Mouse (Mus musculus) bone marrow, adult 2 months (tissue): ENCODE results near the gene Hist2h3b. TPM values are rescaled to one million over a fixed set of nuclear protein-coding genes. Genes with fewer than 3 reads are reported as not detected.
A peak's percentile ranks its signal among the peaks of the same experiment; 100 is the strongest.
"Not testable (repeated sequence)": the region's sequence is repeated elsewhere in the genome, so short reads cannot be mapped to it uniquely, and the experiment has no call there.

Experiments used
- H3K27ac ChIP-seq: fragments of 200-500 bp; 2 replicates; pipeline ENCODE4 v1.5.1; 2012; ENCODE audit warnings: low read depth, mild to moderate bottlenecking, control low read depth, inconsistent platforms, low read length; ENCODE audit not compliant: control insufficient read depth, poor library complexity, insufficient read depth
- H3K4me1 ChIP-seq: fragments of 200-500 bp; 2 replicates; pipeline ENCODE4 v1.6.1; 2011; ENCODE audit warnings: low read length; ENCODE audit not compliant: control insufficient read depth, insufficient read depth
- H3K4me3 ChIP-seq: fragments of 200-500 bp; replicated peaks from 2 replicates; pipeline ENCODE3; 2011; ENCODE audit warnings: mild to moderate bottlenecking, low read depth, low read length, control low read depth; ENCODE audit not compliant: control insufficient read depth
- CTCF ChIP-seq: fragments of 200-500 bp; IDR thresholded peaks from 2 replicates; pipeline ENCODE4 v1.5.1; 2011; ENCODE audit warnings: low read length, control low read depth; ENCODE audit not compliant: control insufficient read depth, insufficient read depth
- POLR2A ChIP-seq: fragments of 200-500 bp; IDR thresholded peaks from 2 replicates; pipeline ENCODE4 v1.6.1; 2011; ENCODE audit warnings: low read depth, mild to moderate bottlenecking, control low read depth, low read length, borderline replicate concordance; ENCODE audit not compliant: control insufficient read depth
- WGBS: fragments of 180-500 bp; shearing (Covaris S2); methylation state at CpG from one replicate; pipeline ENCODE4 v1.1.7; 2018; 5-methylcytosine and 5-hydroxymethylcytosine counted together
- polyA plus RNA-seq: library from polyadenylated mRNA; stranded (reverse); fragments of >200 nt; gene quantifications from 2 replicates; pipeline ENCODE4 v1.2.4, GENCODE M21; 2011; ENCODE audit warnings: low replicate concordance; ENCODE audit not compliant: missing spikeins, insufficient read depth, insufficient read length

Gene Hist2h3b
- polyA plus RNA-seq, 1 experiment, result 20.8 TPM

- peak overlapping the region; percentile 97 for H3K27ac ChIP-seq
- peak overlapping the region; percentile 57 for H3K4me3 ChIP-seq
- TF ChIP-seq CTCF (no peak), POLR2A (no peak)
- WGBS, result under 1% methylated on average over 27 of the region's 27 CpGs
- no peaks in the 10 kb centered on the region; the same call in 1 of the 2 replicates for H3K4me1 ChIP-seq
Observed at GRCm38 (mm10) chr3:96263558-96264403, 4.7 kb upstream of the Hist2h3b start.

- 53% methylated on average over 7 of the region's 7 CpGs for WGBS
- Histone ChIP-seq H3K4me3 (peak overlapping the region; percentile 26), H3K4me1 (no peaks in the 10 kb centered on the region; the same call in 1 of the 2 replicates), H3K27ac (peak overlapping the region; percentile 97; the same call in 1 of the 2 replicates)
- TF ChIP-seq CTCF (no peak), POLR2A (no peak)
Observed at GRCm38 (mm10) chr3:96264404-96264949, 4.0 kb upstream of the Hist2h3b start.

- Histone ChIP-seq H3K4me3 (no peak overlapping the region), H3K4me1 (no peaks in the 10 kb centered on the region; the same call in 1 of the 2 replicates), H3K27ac (no peak overlapping the region)
- TF ChIP-seq CTCF (no peak), POLR2A (no peak)
- 59% methylated on average over 8 of the region's 8 CpGs for WGBS
Observed at GRCm38 (mm10) chr3:96266132-96266710, 2.2 kb upstream of the Hist2h3b start.

- 71% methylated on average over 4 of the region's 4 CpGs for WGBS
- TF ChIP-seq POLR2A (no peak), CTCF (no peak)
- H3K4me1 ChIP-seq, result no peaks in the 10 kb centered on the region; the same call in 1 of the 2 replicates
- H3K27ac ChIP-seq, result peak overlapping the region; percentile 59
- H3K4me3 ChIP-seq, result no peak overlapping the region
Observed at GRCm38 (mm10) chr3:96267541-96267940, 913 bp upstream of the Hist2h3b start.

GRCm38 (mm10) chr3:96268776-96269378 is 423 bp downstream of the Hist2h3b start:
- not testable (repeated sequence) for H3K4me1 ChIP-seq
- peak overlapping the region; percentile 64 for H3K4me3 ChIP-seq
- H3K27ac ChIP-seq, result peak overlapping the region; percentile 98
- under 1% methylated on average over 13 of the region's 44 CpGs for WGBS
- TF ChIP-seq POLR2A, result peak; percentile 95; the same call in 1 of the 2 replicates

GRCm38 (mm10) chr3:96269511-96270474 is 1.3 kb downstream of the Hist2h3b start, which contains the start of gene Hist2h2bb:
Hist2h2bb (plus strand) TSS chr3:96269752.
- Histone ChIP-seq H3K4me1 (no peaks in the 10 kb centered on the region; the same call in 1 of the 2 replicates), H3K4me3 (peak within 1 kb of the TSS; percentile 75), H3K27ac (peak within 1 kb of the TSS; percentile 98)
- under 1% methylated on average over 45 of the region's 45 CpGs for WGBS
- no peak for TF ChIP-seq CTCF
- TF ChIP-seq POLR2A, result peak; percentile 93
